Mouse (Mus musculus): Measurements from ENCODE around the gene Slc16a4.

GRCm38 (mm10) chr3:107355618-107356260, 64.7 kb downstream of the Slc16a4 start:
- no peak for TF ChIP-seq CTCF (IDR thresholded peaks at IDR 0.05; ENCODE audit: borderline replicate concordance, insufficient read depth, low read depth, low read length)
- no peak for TF ChIP-seq POLR2A (IDR thresholded peaks at IDR 0.05; ENCODE audit: borderline replicate concordance, insufficient read depth, low read length)

Data from cerebellum, adult 2 months (tissue).